Mouse (Mus musculus): ENCODE measurements at regions not wholly inside any gene's neighbourhood (a gene's known extent, or its start where the extent isn't known, plus 50 kb on each side); places are given as distances from the start of the nearest gene placed in this dataset.

DNA sequence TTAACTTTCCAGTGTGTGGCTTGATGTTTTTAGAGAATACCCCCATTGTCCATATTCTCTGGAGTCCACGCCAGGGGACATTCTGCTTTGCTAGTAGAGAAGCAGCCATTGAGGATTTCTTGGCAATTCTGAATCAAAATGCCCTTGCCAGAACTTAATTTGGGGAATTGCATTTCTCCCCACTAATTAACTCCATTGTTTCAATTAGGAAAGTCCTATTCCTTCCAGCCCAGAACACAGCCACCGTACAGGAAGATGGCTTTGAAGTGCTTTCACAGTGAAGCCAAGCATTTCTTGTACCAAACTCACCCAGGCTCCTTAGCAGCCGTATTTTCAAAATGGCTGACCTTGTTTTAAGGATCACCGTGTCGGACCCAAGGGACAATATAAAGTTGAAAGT lies 399.4 kb downstream of the Vps13c start:
- DNase-seq, result no peak
- intact Hi-C loops (cut with DNase I), result no loop called here

DNA sequence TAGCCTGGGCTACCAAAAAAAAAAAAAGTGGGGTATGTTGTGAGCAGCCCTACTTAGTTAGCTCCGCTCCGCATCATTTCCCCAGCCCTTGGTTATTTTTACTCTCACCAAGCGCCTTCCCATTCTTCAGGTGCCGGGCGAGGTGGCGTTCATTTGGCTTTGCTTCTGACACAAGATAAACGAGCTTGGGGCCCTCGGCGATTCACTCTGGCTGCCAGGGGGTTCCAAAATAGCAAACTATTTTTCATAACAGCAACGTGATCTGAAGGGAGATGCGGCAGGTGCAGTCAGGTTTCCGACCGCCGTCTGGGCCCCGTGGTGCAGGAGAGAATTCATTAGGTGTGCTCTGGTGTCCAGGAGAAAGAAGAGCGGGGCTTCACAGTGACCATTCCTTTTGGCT lies 403.6 kb upstream of the Rora start:
- intact Hi-C loops (cut with DNase I), result loop anchor here (5.0 kb wide), 1 partner anchor 233 kb away; no protein-coding TSS in a partner anchor
- DNase-seq, result no peak

DNA sequence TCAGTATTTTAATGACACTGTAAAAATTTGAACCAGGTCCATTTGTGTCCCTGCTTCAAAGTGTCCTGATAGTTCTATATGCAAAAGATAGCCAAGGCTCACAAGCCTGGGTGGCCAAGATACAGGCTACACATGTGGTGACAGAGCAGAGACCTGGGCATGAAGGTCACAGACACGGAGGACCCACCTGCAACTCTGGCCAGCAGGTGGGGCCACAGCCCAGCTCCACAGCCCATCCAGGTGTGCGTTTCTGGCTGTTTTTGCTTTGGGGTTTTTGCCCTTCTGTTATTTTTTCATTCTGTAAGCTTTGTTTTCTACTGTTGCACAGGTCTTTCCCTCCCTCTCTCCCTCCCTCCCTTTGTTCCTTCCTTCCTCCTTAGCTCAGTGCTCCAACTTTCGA lies 399.4 kb upstream of the Rora start:
- intact Hi-C loops (cut with DNase I), result loop anchor here (1.0 to 5.0 kb wide), 3 partner anchors 237 to 463 kb away; no protein-coding TSS in a partner anchor

DNA sequence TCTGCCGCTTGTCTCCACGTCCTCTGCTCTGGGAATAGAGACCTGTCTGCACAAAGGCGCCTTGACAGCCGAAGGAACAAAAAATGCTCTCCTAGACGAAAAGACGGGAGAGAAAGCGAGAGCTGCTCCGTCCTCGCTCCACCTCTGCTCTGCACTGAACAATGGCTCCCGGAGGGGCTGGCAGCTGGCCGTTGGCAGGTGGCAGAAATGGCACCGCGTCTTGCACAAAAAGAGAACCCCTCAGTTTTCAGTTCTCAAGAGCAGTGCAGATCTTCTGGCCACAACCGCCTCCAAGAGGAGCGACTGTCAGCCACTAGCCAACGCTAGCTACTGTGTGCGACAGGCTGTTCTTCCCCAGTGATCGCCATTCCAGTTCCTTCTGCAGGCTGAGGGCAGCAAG lies 385.0 kb upstream of the Rora start:
- intact Hi-C loops (cut with DNase I), result no loop called here
- DNase-seq, result peak; percentile 5 to 8

More for the DNA sequence above, 399.4 kb upstream of the Rora start:
- DNase-seq, result peak; percentile 36 to 58

DNA sequence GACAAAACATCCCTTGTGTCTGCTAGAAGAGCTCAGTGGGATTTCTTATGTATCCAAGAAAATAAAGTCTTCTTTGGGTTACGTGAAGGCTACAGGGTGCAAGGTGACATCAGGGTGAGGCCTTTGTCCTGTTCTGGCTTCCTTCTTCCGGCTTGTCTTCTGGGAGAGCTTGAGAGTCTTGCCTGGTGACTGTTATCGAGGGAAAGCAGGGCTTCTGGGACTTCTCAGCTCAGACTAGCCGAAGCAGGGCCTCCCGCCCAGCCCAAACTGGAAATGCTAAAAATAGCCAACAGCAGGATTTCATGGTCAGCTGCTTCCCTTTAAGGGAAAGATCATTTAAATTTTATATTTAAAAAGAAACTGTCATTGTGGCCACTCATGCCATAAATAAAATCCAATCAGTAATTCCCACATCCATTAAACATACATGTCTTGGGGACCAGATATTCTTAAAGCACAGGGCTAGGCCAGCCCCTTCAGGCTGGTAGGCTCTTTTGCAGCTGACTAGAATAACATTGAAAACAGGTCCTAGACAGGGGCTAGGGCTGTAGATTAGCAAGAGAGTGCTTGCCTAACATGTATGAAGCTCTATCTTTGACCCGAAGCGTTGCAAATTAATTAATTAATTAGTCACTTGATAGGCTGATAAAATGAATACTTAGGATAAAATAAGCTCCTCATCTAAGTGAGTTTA lies 351.2 kb upstream of the Rora start:
- DNase-seq, result peak; percentile 82
- intact Hi-C loops (cut with DNase I), result no loop called here

DNA sequence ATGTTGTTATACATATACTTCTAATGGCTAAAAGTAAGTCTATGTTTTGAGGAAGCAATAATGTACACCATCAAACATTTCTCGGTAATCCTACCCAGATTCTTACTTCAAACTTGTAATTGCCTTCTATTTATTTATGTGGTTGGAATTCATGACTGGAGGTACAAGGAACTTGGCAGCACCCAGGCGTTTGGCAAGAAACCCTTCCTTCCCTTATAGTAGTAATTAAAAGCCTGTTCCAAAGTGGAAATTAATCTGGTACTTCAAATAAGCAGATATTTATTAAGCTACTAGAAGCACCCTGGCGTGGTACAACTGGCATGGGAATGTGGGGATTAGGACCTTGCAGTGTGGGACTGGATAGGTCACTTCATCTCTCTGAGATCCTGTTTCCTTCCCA lies 322.9 kb upstream of the Rora start:
- no peak for DNase-seq
- intact Hi-C loops (cut with DNase I), result no loop called here

DNA sequence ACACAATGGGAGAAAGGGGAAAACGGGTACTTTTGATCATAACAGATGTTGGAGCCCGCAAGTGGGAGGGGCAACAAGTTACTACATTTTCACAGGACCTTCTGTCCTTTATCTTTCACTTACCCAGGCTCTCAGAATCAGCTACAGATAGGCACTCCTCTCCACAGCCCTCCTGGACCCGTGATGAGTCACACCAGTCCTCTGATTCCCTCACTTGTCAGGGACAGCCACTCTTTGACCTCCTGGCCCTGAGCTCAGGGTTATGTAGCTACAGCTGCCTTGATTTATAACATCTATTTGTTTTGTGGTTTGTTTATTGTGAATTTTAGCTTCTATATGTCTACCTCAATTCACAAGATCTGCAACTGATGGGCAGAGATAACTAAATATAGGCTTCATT lies 312.7 kb upstream of the Rora start:
- intact Hi-C loops (cut with DNase I), result no loop called here
- no peak for DNase-seq

DNA sequence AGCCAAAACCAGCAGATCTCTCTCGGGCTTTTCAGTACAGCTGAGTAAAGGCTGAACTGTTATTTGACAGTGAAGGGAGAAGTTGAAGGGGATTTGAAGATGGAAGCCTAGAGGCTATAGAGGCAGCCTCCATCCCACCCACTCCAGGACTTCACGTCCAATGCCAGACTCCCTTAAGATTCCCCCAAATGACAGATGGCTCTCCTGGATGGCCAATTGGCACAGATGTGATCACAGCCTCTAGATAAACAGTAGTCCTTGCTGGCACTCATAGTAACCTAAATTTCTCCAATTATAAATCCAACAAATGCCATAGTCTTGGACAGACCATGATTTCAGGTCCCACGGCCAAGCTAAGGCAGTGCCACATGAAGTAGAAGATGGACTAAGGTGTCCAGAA lies 312.1 kb upstream of the Rora start:
- DNase-seq, result no peak
- intact Hi-C loops (cut with DNase I), result no loop called here

DNA sequence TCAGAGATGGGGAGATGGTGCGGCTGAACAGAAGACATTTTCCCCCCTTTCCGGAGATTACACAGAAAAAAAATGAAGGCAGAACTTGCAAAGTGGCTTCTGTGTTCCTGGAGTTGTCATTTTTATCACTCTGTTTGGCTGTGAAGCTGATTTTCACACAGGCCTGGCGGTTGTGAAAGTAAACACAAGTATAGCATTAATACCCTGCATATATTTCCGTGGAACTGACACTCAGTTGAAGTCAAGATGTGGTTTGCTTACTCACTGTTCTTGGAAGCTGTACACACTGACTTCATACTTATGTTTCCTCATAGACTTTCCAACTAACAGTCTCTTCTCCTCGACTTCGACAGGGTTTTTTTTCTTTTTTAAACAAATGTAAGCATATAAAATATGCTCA lies 306.2 kb upstream of the Rora start:
- DNase-seq, result peak in 1 of 2 experiments; percentile 9
- intact Hi-C loops (cut with DNase I), result no loop called here

DNA sequence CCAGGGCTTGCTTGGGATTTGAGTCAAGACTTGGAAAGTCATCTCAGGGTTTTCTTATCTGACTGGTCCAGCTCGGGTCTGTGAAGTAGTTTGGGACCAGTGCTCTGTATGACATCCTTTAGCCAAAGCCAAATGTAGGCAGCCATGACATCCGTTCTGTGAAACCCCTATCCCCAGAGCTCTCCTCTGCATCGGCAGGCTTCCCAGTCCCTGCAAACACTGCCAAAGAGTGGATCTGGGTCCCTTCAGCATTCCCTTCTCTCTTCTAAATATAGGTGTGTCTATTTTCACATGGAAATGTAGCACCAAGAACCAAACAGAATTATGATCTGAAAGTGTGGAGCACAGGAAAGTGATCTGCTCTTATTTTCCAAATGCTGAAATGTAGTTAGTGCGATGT lies 302.1 kb upstream of the Rora start:
- intact Hi-C loops (cut with DNase I), result loop anchor here (10.0 kb wide), 1 partner anchor 337 kb away; no protein-coding TSS in a partner anchor
- peak; percentile 57 to 58 for DNase-seq

DNA sequence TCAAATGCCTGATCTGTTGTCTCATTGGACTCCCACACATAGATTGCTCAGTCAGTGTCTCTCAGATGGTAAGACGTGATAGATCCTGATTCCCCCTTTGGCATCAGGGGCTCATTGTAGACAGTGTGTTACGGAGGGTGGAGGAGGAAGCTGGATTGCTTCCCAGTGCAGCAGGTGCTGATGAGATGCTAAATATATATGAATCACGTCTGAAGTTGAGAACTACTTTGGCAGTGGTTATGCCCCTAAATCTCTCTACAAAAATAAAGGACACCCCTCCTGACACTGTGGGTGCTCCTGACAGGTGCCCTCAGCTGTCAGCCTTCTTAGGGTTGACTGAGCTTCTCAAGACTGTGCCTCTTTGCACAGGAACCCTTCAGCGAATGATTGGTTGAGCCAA lies 299.1 kb upstream of the Rora start:
- DNase-seq, result peak in 1 of 2 experiments; percentile 40
- intact Hi-C loops (cut with DNase I), result loop anchor here (10.0 kb wide), 1 partner anchor 340 kb away; no protein-coding TSS in a partner anchor

DNA sequence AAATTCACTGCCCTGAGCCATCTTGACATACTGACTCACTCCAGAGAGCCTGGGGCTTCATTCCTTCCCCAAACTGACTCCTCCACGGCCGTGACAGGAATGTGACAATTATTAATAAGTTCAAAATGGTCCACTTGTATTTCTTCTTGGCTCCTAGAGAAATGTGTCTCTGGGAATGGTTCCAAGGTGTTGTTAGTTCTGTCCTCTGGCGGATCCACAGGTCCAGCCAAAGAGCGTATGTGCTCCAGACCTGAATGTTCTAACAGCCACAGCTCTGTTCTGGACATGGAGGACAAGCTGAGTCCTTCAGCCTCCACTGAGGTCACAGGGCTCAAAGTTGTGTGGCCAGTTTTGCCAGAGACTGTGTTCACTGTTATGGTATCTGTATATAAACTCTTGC lies 297.5 kb upstream of the Rora start:
- peak; percentile 42 to 45 for DNase-seq
- intact Hi-C loops (cut with DNase I), result loop anchor here (10.0 kb wide), 1 partner anchor 341 kb away; no protein-coding TSS in a partner anchor

DNA sequence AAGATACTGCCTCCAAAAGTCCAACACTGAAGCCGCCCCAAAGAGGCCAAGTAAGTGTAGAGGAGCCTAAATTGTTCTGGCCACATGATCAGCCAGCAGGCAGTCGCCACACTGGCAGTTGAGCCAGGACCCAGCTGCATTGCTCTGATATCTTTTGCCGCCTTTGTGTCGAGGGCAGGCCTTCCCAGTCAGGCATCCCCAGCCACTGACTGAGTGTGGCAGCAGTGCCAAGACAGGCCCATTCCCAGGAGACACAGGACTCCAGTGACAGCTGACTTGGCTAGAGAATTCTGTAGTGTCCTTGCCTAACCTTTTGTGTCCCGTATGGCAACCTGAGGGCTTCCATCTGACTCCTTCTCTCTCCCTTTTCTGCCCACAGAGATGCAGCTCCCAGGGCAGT lies 296.4 kb upstream of the Rora start:
- intact Hi-C loops (cut with DNase I), result loop anchor here (10.0 kb wide), 1 partner anchor 342 kb away; no protein-coding TSS in a partner anchor
- DNase-seq, result peak; percentile 85 to 88

DNA sequence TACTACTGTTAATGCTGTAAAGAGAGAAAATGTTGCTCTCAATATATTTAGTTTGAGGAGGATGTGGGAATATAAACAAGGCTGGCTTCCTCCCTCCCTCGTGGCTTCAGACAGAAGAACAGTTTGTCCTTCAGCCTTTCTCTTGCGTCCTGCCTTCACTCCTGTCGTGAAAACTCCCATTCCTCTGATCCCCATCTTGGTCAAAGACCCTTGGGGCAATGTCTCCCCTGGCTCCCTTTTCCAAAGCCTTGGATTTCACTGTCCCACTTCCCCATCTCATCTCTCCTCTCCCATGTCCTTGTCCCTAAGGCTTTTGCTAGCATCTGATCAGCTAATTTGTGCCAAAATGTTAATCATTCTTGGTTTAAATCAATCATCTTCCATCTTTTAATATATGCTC lies 286.6 kb upstream of the Rora start:
- intact Hi-C loops (cut with DNase I), result no loop called here
- no peak for DNase-seq

DNA sequence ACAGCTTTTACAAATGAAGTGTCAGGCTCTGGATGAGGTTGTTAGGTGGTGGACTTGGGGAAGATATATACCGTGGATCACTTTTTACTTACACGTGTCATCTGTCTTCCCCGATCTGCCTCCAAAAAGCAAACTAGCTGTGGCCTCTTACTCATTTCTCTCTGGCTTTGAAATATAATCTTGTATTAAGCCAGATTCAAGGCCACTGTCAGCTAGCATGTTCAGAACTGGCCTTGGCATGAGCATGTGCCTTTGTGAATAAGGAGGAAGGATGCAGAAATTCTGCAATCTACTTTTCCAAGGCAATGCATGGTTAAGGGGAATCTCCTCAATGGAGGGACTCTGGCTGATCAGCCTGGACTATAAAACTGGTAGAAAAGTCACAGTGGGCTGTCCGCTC lies 286.0 kb upstream of the Rora start:
- intact Hi-C loops (cut with DNase I), result no loop called here

DNA sequence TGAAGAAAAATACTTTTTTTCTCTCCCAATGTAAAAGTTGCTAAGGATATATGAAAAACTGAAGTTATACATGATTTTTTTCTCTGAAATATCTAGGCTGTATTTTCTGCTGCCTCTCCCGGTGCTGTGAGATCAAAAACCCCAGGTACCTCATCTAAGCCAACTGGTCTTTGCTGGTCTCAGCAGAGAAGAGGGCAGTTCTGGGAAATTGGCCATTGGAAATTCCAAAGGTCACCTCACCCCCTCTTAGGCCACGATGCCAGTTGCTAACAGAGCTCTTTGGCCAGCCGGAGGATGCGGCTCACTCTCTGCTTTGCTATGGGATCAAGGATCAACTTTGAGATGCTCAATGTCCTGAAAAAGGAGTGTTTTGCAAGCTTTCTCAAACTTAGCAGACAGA lies 280.9 kb upstream of the Rora start:
- no peak for DNase-seq
- intact Hi-C loops (cut with DNase I), result no loop called here

More for the DNA sequence above, 286.0 kb upstream of the Rora start:
- no peak for DNase-seq

DNA sequence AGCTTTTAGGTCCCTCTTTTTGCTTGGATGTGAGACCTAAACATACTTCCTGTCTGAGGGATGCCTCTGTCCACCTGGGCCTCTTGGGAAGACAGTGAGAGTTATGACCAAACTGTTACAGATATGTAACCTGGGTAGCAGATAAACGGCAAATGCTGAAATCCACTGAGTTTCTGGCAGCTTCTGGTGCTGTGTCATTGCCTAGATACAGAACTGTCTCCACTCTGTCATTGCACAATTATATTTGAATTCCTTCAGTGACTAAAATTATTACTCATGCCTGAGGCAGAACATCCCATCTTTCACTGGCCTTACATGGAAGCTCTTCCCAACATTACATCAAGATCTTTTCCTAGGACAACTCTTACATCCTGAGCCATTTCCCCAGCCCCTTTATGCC lies 277.4 kb upstream of the Rora start:
- intact Hi-C loops (cut with DNase I), result no loop called here
- no peak for DNase-seq

DNA sequence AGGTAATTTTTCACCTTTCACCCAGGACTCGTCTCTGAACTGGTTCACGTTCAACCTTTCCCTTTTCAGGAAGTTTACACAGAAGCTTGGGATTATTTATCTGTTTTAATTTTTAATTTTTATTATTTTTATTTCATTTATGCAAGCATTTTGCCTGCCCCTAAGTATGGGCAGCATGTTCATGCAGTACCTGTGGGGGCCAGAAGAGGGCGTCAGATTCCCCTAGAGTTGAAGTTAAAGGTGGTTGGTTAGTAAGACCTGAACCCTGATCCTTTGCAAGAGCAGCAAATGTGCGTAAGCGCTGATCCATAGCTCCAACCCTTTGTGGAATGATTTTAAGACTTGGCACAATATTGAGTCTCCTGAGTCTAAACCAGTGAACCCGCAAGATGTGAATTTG lies 271.7 kb upstream of the Rora start:
- intact Hi-C loops (cut with DNase I), result no loop called here

DNA sequence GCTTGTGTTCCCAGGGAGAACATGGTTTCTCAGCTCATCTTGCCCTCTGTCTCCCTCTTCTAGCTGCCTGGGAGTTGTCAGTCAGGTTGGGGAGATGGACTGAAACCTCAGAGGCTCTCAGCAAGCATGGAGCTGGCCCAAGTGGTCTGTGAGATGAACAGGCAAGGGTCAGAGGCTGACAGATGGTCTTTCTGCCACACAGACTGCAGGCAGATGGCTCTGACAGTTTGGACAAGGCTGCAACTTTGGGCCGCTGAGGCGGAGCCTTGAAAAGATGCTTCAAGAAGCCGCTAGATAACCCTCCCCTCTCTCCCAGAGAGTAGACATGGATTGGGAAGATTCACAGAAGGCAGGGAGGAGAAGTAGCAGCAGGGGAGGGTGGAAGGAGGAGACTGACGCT lies 252.7 kb upstream of the Rora start:
- DNase-seq, result no peak
- intact Hi-C loops (cut with DNase I), result no loop called here

More for the DNA sequence above, 271.7 kb upstream of the Rora start:
- DNase-seq, result no peak

DNA sequence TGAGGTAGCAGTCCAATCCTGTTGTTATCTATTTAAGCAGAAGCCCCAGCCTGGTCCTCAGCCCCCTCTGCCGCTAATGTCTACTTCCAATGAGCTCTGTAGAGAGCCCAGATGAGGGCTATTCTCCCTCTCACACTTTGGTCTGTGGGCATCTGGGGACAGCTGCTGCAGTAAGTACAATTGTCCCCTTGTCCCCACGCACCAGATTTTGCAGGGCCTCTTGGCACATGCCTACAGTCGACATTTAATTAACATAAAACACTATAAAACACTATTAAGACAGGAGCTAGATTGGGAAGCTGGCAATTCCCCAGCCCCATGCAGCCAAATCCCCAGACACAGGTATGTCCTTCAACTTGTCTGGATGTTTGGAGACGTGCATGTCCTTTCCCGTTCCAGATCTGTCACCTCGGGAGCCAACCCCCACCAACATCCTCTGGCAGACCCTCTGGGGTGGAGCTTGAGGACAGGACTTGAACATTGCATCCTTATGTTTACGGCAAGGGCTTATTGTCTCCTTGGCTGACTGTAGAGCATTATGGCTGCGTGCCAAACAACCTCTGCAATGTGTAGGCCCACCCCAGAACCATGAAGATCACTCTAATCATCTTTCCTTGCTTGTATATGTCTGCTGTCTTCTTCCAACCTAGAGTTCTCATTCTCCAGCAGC lies 251.3 kb upstream of the Rora start:
- peak; percentile 28 to 37 for DNase-seq
- intact Hi-C loops (cut with DNase I), result no loop called here

DNA sequence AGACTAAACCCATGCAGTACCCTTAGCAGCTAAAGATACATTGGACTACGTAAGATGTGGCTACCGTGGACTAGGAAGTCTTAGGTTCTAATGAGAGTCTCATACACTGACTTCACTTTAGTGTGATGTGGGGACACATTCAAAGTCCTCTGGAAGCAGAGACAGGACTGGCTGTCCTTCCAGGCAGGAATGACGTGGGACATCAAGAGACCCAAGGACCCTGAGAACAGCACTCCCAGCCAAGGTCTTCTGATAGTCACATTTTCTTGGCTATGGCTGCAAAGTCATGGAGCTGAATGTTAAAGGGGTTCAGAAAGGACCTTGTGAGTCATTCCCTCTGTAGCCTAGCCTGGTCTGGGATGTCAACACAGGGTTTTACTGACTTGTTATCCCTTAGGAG lies 250.6 kb upstream of the Rora start:
- intact Hi-C loops (cut with DNase I), result no loop called here
- DNase-seq, result peak; percentile 24 to 52

DNA sequence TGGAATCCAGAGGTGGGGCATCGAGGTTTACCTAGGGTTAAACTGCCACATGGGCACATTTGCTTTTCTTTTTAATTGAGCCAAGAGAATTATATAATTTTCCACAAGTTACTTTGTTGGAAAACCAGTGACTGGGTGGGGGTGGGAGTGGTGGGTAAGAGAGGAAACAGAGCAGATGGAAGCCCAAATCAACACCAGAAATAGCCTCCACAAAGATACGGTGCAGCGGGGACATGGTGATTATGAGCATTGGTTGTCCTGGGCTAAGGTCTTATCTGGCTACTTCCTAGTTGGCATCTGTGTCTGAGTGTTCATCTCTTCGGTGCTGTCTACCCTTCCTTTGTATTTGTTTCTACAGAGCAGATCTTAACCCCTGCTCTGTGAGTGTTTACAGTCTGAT lies 250.1 kb upstream of the Rora start:
- intact Hi-C loops (cut with DNase I), result no loop called here
- peak; percentile 3 for DNase-seq

Measured in heart, postnatal 10 days (tissue).